Mouse (Mus musculus) G1E (cell line): ENCODE measurements around the gene Cxcr5. TPM values are rescaled to one million over a fixed set of nuclear protein-coding genes. Genes with fewer than 3 reads are reported as not detected.

Experiments used
- ATAC-seq: 2 replicates; pipeline ENCODE4 v1.8.0; 2016; ENCODE audit warnings: mild to moderate bottlenecking; ENCODE audit not compliant: insufficient number of reproducible peaks, poor library complexity, low FRiP score, severe bottlenecking; ENCODE audit errors: extremely low read depth
- DNase-seq: peaks from one replicate; pipeline ENCODE4 v3.0.0; 2012; ENCODE audit warnings: low spot score
- H3K27me3 ChIP-seq: 2 replicates; pipeline ENCODE4 v1.6.1; 2012; ENCODE audit warnings: mild to moderate bottlenecking, low read length, inconsistent platforms; ENCODE audit not compliant: insufficient read depth
- H3K36me3 ChIP-seq: replicated peaks from 2 replicates; pipeline ENCODE3; 2012; ENCODE audit warnings: mild to moderate bottlenecking, inconsistent platforms
- H3K4me1 ChIP-seq: 2 replicates; pipeline ENCODE4 v1.6.1; 2012; ENCODE audit warnings: low read depth, low read length, inconsistent platforms, mixed read lengths; ENCODE audit not compliant: insufficient read depth
- H3K4me3 ChIP-seq: 2 replicates; pipeline ENCODE4 v1.5.1; 2012; ENCODE audit warnings: low read depth, mild to moderate bottlenecking, inconsistent platforms, low read length, moderate library complexity, mixed read lengths
- H3K9me3 ChIP-seq: replicated peaks from 2 replicates; pipeline ENCODE4 v1.6.1; 2012; ENCODE audit warnings: inconsistent platforms
- CTCF ChIP-seq: IDR thresholded peaks from 2 replicates; pipeline ENCODE4 v1.5.1; 2012; ENCODE audit warnings: low read depth, low read length, inconsistent platforms, mixed read lengths
- GATA1 ChIP-seq: IDR thresholded peaks from 2 replicates; pipeline ENCODE4 v1.6.1; 2012; ENCODE audit warnings: borderline replicate concordance, low read length, inconsistent platforms, mixed read lengths
- GATA2 ChIP-seq: IDR thresholded peaks from 2 replicates; pipeline ENCODE4 v1.6.1; 2012; ENCODE audit warnings: low read depth, low read length, inconsistent platforms, borderline replicate concordance
- POLR2AphosphoS5 ChIP-seq: IDR thresholded peaks from 2 replicates; pipeline ENCODE4 v1.6.1; 2012; ENCODE audit warnings: low read depth, low read length, inconsistent platforms; ENCODE audit not compliant: insufficient replicate concordance
- TAL1 ChIP-seq: conservative IDR thresholded peaks from 2 replicates; pipeline ENCODE4 v1.6.1; 2012; ENCODE audit warnings: low read depth, low read length, inconsistent platforms, mixed read lengths
- polyA plus RNA-seq: library from polyadenylated mRNA; stranded (reverse); fragments of >175 nt; gene quantifications from 2 replicates; pipeline ENCODE4 v1.2.3, GENCODE M21; 2012
- total RNA-seq, 2 experiments: library from RNA; stranded (forward) in 1 of 2; stranded (reverse) in 1 of 2; fragments of 200-1000 nt in 1 of 2; fragments of >200 nt in 1 of 2; fragmentation: Nextera tagmentation in 1 of 2; gene quantifications; 2 replicates each; pipeline ENCODE4 v1.2.3; 2014 to 2017

Cxcr5 gene
- total and polyA plus RNA-seq, 3 experiments, result 0.22 TPM; not detected in 2

- ATAC-seq (no peak), DNase-seq (no peak)
- Histone ChIP-seq H3K9me3 (no peaks in the 10 kb centered on the region), H3K36me3 (no peaks in the 10 kb centered on the region), H3K4me1 (0 out of 2 replicates have a peak, but pooled peaks cover under 1% of the 10 kb centered on the region), H3K27me3 (peaks cover 3% of the 10 kb centered on the region; the same call in 1 of the 2 replicates), H3K4me3 (no peak overlapping the region)
- no peak for TF ChIP-seq GATA2
- TF ChIP-seq CTCF, result no peak
- no peak for TF ChIP-seq POLR2AphosphoS5
- no peak for TF ChIP-seq TAL1
- TF ChIP-seq GATA1, result no peak
Observed at GRCm38 (mm10) chr9:44568083-44568455, 6.4 kb upstream of the Cxcr5 start.

- ATAC-seq, result no peak
- Histone ChIP-seq H3K36me3 (no peaks in the 10 kb centered on the region), H3K4me3 (no peak overlapping the region), H3K27me3 (peaks cover 3% of the 10 kb centered on the region; the same call in 1 of the 2 replicates), H3K4me1 (peaks cover 6% of the 10 kb centered on the region; the same call in 1 of the 2 replicates), H3K9me3 (no peaks in the 10 kb centered on the region)
- no peak for DNase-seq
- TF ChIP-seq CTCF (no peak), POLR2AphosphoS5 (no peak), GATA2 (no peak), GATA1 (no peak), TAL1 (no peak)
Observed at GRCm38 (mm10) chr9:44567338-44568082, 5.8 kb upstream of the Cxcr5 start.

GRCm38 (mm10) chr9:44565367-44565766 lies 3.7 kb upstream of the Cxcr5 start:
- no peaks in the 10 kb centered on the region; the same call in 1 of the 2 replicates for H3K27me3 ChIP-seq
- DNase-seq (no peak), ATAC-seq (no peak)
- peaks cover 9% of the 10 kb centered on the region; the same call in 1 of the 2 replicates for H3K4me1 ChIP-seq
- H3K4me3 ChIP-seq, result no peak overlapping the region
- no peaks in the 10 kb centered on the region for H3K36me3 ChIP-seq
- TF ChIP-seq TAL1 (no peak), GATA2 (no peak), CTCF (no peak), GATA1 (no peak), POLR2AphosphoS5 (no peak)
- no peaks in the 10 kb centered on the region for H3K9me3 ChIP-seq

GRCm38 (mm10) chr9:44562936-44563335 lies 1.3 kb upstream of the Cxcr5 start:
- no peak overlapping the region for H3K4me3 ChIP-seq
- DNase-seq (no peak), ATAC-seq (no peak)
- H3K9me3 ChIP-seq, result no peaks in the 10 kb centered on the region
- peaks cover 9% of the 10 kb centered on the region; the same call in 1 of the 2 replicates for H3K4me1 ChIP-seq
- TF ChIP-seq GATA2 (no peak), GATA1 (no peak), TAL1 (no peak), CTCF (no peak), POLR2AphosphoS5 (no peak)
- H3K27me3 ChIP-seq, result peaks cover 2% of the 10 kb centered on the region; the same call in 1 of the 2 replicates
- H3K36me3 ChIP-seq, result no peaks in the 10 kb centered on the region

GRCm38 (mm10) chr9:44552161-44552560 lies 9.5 kb downstream of the Cxcr5 start:
- Histone ChIP-seq H3K9me3 (no peaks in the 10 kb centered on the region), H3K27me3 (peaks cover 11% of the 10 kb centered on the region), H3K4me3 (no peak overlapping the region), H3K36me3 (no peaks in the 10 kb centered on the region), H3K4me1 (no peaks in the 10 kb centered on the region)
- TF ChIP-seq TAL1, result no peak
- DNase-seq (no peak), ATAC-seq (no peak)

- Histone ChIP-seq H3K27me3 (peaks cover 11% of the 10 kb centered on the region), H3K4me1 (no peaks in the 10 kb centered on the region), H3K36me3 (no peaks in the 10 kb centered on the region), H3K9me3 (no peaks in the 10 kb centered on the region), H3K4me3 (no peak overlapping the region)
- DNase-seq, result no peak
- TF ChIP-seq CTCF (no peak), GATA1 (no peak), GATA2 (no peak), TAL1 (no peak), POLR2AphosphoS5 (no peak)
- no peak for ATAC-seq
Observed at GRCm38 (mm10) chr9:44551138-44551537, 10.5 kb downstream of the Cxcr5 start.
